Mouse (Mus musculus): ENCODE results near the gene Rragd.

DNA sequence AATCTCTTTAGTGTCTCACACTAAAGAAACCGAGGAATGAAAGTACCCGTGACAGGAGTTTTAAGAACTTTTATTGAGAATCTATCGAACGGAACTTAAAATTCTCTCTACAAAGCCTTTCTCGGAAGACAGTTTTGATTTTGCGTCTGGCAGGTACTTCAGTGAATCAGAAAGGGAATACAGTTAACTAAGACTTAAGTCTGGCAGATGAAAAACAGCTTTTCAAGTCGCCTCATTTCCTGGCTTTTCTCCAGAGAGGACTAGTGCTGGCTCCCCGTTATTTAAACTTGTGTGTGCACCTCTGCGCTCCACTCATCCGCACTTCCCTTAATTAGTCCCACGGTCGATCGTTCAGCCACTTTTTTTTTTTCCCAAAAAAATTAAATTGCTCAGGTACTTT is 1.4 kb downstream of the Rragd start:
- no peak for TF ChIP-seq CTCF (IDR thresholded peaks at IDR 0.05; ENCODE audit: insufficient read depth, low read depth, low read length)
- no peak for TF ChIP-seq POLR2A (IDR thresholded peaks at IDR 0.05; ENCODE audit: insufficient read depth, low read depth, low read length)

Data from olfactory bulb, adult 2 months (tissue).